Mouse (Mus musculus) bone marrow macrophage, adult 2 months (primary cell): Measurements from ENCODE around the gene Slc28a2.
"Not testable (repeated sequence)": the region's sequence is repeated elsewhere in the genome, so short reads cannot be mapped to it uniquely, and the experiment has no call there.

ENCODE experiments used
- CTCF ChIP-seq: IDR thresholded peaks from 2 replicates; pipeline ENCODE4 v1.5.1; 2012; ENCODE audit warnings: low read depth, mild to moderate bottlenecking, low read length, moderate library complexity
- POLR2A ChIP-seq: IDR thresholded peaks from 2 replicates; pipeline ENCODE4 v1.6.1; 2012; ENCODE audit warnings: mild to moderate bottlenecking, low read depth, low read length, borderline replicate concordance

- not testable (repeated sequence) for TF ChIP-seq CTCF, POLR2A
These were observed 59.4 kb downstream of the Slc28a2 start for GRCm38 (mm10) chr2:122485654-122486053.
